Mouse (Mus musculus): Measurements from ENCODE around the gene Kcnj1. TPM values are rescaled to one million over a fixed set of nuclear protein-coding genes. Genes with fewer than 3 reads are reported as not detected.

Kcnj1 gene
- polyA plus RNA-seq, 1 experiment from 2014 or later = 0.01 TPM

DNA sequence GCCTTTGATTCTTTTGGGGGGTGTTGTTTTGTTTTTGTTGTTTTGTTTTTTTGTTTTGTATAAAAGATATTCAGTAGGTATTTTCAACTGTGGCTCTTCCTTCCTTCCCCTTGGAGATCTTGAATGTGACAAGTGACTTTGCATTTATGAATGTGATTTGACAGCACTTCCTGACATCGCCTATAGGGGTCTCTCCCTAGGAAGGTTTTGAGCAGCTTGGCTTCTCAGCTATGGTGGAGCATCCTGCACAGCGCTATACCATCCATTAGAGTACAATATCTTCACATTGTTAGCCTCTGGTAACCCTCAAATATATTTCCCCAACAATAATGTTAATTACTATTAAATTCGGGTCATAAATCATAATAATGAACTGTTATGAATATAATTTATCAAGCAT, 73.5 kb downstream of the Kcnj1 start:
- in situ Hi-C loops (cut with MboI; ENCODE audit: low pct_unique_long_range_greater_than_20kb) = no loop called here
- ChIA-PET POLR2A (no interaction called here), CTCF (interaction anchor here (1.5 kb wide), 1 partner anchor 77 kb away, joined by 3 read pairs; no protein-coding TSS in a partner anchor)
- no peaks in the 10 kb centered on the region for H3K27me3 ChIP-seq
- ATAC-seq (no peak), DNase-seq (ENCODE audit: low read depth, low spot score) (no peak)
- peak; percentile 61 for TF ChIP-seq CTCF (IDR thresholded peaks at IDR 0.05)

GRCm38 (mm10) chr9:32448766-32449165, 76.5 kb downstream of the Kcnj1 start:
- in situ Hi-C loops (cut with MboI; ENCODE audit: low pct_unique_long_range_greater_than_20kb) = no loop called here
- TF ChIP-seq CTCF (IDR thresholded peaks at IDR 0.05) = no peak
- no peak for DNase-seq (ENCODE audit: low read depth, low spot score)
- no peak for ATAC-seq
- CTCF ChIA-PET = interaction anchor here (1.0 to 1.6 kb wide), 2 partner anchors 8 to 12 kb away, joined by 3 read pairs; no protein-coding TSS in a partner anchor
- POLR2A ChIA-PET = no interaction called here
- H3K27me3 ChIP-seq = no peaks in the 10 kb centered on the region

Other genes with a start within 250 kb of the Kcnj1 start
- gene Kcnj5, start 28.1 kb upstream of the Kcnj1 start, polyA plus RNA-seq (2021) = not detected
- gene Fli1, start 170.4 kb downstream of the Kcnj1 start, polyA plus RNA-seq (2021) = 1.4 TPM